In the genomic region with DNA sequence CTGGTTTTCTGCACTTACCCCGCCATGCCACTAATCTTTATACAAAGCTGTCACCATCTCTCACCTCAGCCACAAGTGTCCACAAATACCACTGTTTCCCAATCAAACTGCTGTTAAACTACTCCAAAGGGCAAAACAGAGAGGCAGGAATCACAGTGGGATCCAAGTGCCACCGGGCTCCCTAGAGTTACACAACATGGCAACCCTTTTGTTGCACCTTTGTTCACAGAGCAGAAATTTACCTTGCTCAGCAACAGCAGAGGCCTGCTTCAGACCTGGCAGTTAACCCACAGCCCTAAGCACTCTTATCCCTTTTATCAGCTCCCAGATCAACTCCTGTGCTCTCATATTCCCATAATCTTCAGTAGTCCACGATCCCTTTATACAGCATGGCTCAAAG, we compare ENCODE assay signal across 36 mouse cellular contexts. TPM values are rescaled to one million over a fixed set of nuclear protein-coding genes. Genes with fewer than 3 reads are reported as not detected.
"Had no signal": no experiment of that assay in that cellular context is flagged by ENCODE, and none has a peak within 500 bp of the region (broad histone marks: within the 10 kb centered on the region; RNA-seq: fewer than 3 reads in every experiment).

No protein-coding gene starts in this region.

- H3K27me3 ChIP-seq: heart, embryonic 13.5 days; heart, embryonic 15.5 days; hindbrain, embryonic 12.5 days had no signal

- DNase-seq: forebrain, postnatal 0 days; gastrocnemius, postnatal 14 days; gastrocnemius, postnatal 36 days; heart, postnatal 4 days; kidney, adult 18-20 months; kidney, adult 8-10 months; kidney, postnatal 10 days; kidney, postnatal 25 days; kidney, postnatal 4 days had no signal

- H3K9ac ChIP-seq: forebrain, postnatal 0 days; heart, embryonic 13.5 days; heart, embryonic 15.5 days; hindbrain, embryonic 12.5 days; hindbrain, embryonic 14.5 days; intestine, embryonic 15.5 days; limb, embryonic 12.5 days had no signal

- H3K36me3 ChIP-seq: heart, embryonic 13.5 days; heart, embryonic 15.5 days; hindbrain, embryonic 10.5 days; hindbrain, embryonic 12.5 days; intestine, embryonic 15.5 days; limb, embryonic 10.5 days; limb, embryonic 12.5 days had no signal

- H3K27ac ChIP-seq: heart, adult 2 months; heart, embryonic 13.5 days; heart, embryonic 15.5 days; hindbrain, embryonic 10.5 days; hindbrain, embryonic 12.5 days; hindbrain, embryonic 14.5 days; intestine, embryonic 15.5 days; left cerebral cortex, adult 2 months; limb, embryonic 10.5 days; limb, embryonic 12.5 days had no signal

- H3K4me3 ChIP-seq: heart, adult 2 months; heart, embryonic 13.5 days; heart, embryonic 15.5 days; hindbrain, embryonic 10.5 days; hindbrain, embryonic 12.5 days; intestine, embryonic 15.5 days; layer of hippocampus, adult 2 months; left cerebral cortex, adult 2 months; limb, embryonic 10.5 days; limb, embryonic 12.5 days had no signal

- H3K4me2 ChIP-seq: heart, embryonic 11.5 days; heart, embryonic 13.5 days; heart, embryonic 15.5 days; hindbrain, embryonic 12.5 days; hindbrain, embryonic 14.5 days; intestine, embryonic 15.5 days; limb, embryonic 12.5 days; liver, embryonic 11.5 days had no signal

- H3K4me1 ChIP-seq: hindbrain, embryonic 10.5 days; hindbrain, embryonic 12.5 days had no signal

- ATAC-seq: forebrain, postnatal 0 days; hindbrain, embryonic 16.5 days; inflammation-experienced regulatory T-cells, adult 6 months; intestine, embryonic 15.5 days had no signal

- H3K9me3 ChIP-seq: heart, embryonic 13.5 days; heart, embryonic 15.5 days; hindbrain, embryonic 10.5 days; hindbrain, embryonic 12.5 days; intestine, embryonic 15.5 days; limb, embryonic 10.5 days; limb, embryonic 12.5 days had no signal

RNA-seq across cellular contexts. Expression of gene 4930432M17Rik, which starts 17.2 kb away (rescaled TPM):
- total RNA-seq: forebrain, postnatal 0 days; gastrocnemius, adult 18-20 months; gastrocnemius, adult 8-10 months; gastrocnemius, postnatal 14 days; gastrocnemius, postnatal 36 days; granulocyte monocyte progenitor cell, adult 5-6 weeks; heart, adult 2 months; heart, postnatal 25 days; heart, postnatal 4 days; layer of hippocampus, adult 2 months; layer of hippocampus, postnatal 10 days; layer of hippocampus, postnatal 25 days; left cerebral cortex, adult 2 months; left cerebral cortex, postnatal 14 days; left cerebral cortex, postnatal 36 days had no signal
- polyA plus RNA-seq: forebrain, postnatal 0 days; heart, adult 2 months; heart, embryonic 11.5 days; heart, embryonic 13.5 days; heart, embryonic 15.5 days; heart, postnatal 0 days; hindbrain, embryonic 10.5 days; hindbrain, embryonic 12.5 days; hindbrain, embryonic 14.5 days; hindbrain, embryonic 16.5 days; inflammation-experienced regulatory T-cells, adult 6 months; intestine, embryonic 15.5 days; kidney, embryonic 14.5 days; kidney, embryonic 16.5 days; limb, embryonic 10.5 days; limb, embryonic 12.5 days; limb, embryonic 14.5 days; liver, embryonic 11.5 days had no signal
